Mouse (Mus musculus) frontal cortex, postnatal 10 days (tissue): ENCODE measurements around the gene Bbs9.

ENCODE experiments used
- DNase-seq, 2 experiments: peaks; one replicate each; pipeline ENCODE4 v3.0.0; 2022; ENCODE audit warnings: low spot score in 2 of 2, mixed read lengths in 1 of 2

Gene Bbs9

DNA sequence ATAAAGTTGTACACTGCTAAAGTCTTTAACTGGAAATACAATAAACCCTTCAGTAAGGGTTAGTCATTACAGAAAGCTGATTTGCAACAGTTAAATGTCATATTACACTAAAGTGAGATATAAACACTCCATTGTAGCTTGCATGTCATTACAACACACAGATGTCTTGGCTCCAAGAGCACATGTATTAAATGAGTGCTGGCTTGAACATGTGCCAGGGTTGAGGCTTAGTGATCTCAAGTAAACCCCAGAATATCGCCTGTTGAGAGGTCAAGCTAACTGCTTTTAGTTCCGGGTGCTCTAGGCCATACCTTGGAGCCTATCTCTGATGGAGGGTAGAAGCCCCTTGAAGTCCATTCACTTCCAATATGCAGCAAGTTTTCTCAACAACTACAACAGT is 273.1 kb downstream of the Bbs9 start:
- no peak for DNase-seq

- DNase-seq = no peak
These were observed 275.4 kb downstream of the Bbs9 start for GRCm38 (mm10) chr9:22750779-22751545.

- DNase-seq = no peak
These were observed 276.0 kb downstream of the Bbs9 start for GRCm38 (mm10) chr9:22751546-22751929.

DNA sequence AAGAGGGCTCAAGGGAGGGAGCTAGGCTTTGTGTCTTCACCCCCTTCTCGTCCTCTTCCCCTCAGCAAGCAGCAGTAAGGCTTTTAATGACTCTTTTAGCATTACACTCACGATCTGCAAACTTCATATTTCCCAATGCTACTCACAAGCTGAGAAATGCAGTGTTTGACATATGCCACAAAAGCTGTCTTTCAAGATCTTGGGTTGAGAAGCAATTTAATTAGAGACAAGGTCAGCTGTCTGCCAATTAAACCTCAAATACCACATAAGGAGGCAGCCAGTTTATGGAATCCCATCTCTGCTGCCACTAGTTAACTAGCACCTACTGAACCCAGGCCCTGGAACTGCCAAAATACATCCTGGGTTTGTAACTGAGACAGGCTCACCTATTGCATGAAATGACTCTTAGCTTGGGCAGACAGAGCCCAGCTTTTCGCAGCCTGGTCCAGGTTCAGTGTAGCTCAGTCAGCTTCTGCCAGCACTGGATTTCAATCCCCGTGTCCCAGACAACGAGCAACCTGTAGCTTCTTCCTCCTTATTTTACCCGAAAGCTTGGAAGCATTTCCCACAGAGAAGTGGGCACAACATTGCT is 278.7 kb downstream of the Bbs9 start:
- DNase-seq = no peak

- DNase-seq = no peak
These were observed 283.0 kb downstream of the Bbs9 start for GRCm38 (mm10) chr9:22758487-22758886.

DNA sequence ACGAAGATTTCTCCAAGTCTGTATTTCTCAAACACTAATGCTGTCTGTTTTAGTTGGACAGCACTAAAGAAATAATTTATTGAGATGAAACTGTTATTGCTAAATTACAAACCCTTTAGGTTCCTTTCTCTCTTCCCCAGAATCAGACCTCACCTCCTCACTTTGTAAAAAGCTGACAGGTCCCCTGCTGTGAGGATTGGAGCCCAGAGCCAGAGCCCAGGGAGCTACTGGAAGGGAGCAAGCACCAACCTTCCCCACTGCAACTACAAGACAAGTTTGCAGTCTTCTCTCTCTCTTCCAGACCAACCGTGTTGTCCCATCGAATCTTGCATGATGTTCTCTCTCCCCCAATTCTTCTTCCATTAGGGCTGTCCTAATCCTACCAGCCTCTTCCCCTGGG is 283.7 kb downstream of the Bbs9 start:
- no peak for DNase-seq

GRCm38 (mm10) chr9:22760376-22760775 is 284.9 kb downstream of the Bbs9 start:
- no peak for DNase-seq

- DNase-seq = no peak
These were observed 286.0 kb downstream of the Bbs9 start for GRCm38 (mm10) chr9:22761487-22761886.

GRCm38 (mm10) chr9:22765618-22766220 is 290.2 kb downstream of the Bbs9 start:
- DNase-seq = no peak

GRCm38 (mm10) chr9:22767154-22767553 is 291.6 kb downstream of the Bbs9 start:
- DNase-seq = no peak

DNA sequence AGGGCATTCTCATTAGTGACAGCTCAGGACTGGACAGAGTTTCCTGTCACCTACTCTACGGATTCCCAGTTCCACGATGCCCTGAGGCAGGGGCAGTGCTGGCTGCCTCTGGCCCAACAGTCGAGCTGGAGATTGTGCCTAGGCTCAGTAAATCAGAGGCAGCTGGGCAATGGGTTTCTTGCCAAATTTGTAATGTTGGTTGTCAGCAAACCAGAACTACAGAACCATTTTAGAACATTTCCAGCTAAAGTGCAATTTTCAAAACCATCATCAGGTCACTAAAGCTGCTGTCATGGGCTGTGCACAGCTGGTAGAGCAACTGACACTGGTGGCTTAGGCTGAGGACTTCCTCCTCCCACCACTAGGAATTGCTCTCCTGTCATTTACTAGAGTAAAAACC is 292.3 kb downstream of the Bbs9 start:
- DNase-seq = no peak

GRCm38 (mm10) chr9:22771785-22772184 is 296.3 kb downstream of the Bbs9 start:
- DNase-seq = no peak

DNA sequence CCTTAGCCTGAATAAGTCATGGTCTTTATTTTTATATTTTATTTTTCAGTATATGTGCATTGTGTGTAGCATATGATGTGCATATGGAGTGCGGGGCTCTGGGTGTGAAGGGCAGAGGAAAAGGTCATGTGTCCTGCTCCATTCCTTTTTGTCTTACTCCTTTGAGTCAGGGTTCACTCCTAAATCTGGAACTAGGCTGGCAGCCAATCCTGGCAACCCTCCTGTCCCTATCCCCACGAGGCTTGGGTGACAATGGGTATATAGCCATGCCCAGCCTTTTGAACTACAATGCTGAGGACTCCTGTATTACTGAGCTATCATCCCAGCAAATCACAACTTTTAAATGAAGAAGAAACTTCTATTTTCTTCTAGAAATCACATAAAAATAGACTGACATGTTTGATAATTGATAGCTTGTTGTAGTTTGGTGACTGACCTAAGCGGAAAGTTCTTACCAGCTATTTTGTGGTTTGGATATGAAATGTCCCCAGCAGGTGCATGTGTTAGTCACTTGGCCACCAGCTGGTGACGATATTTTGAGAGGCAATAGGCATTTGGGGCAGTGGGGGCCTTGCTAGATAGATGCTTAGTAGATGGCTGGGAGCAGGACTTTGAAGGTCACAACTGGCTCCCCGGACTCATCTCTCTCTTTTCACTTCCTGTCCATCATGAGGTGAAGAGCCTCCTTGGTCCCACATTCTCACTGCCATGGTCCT is 300.9 kb downstream of the Bbs9 start:
- no peak for DNase-seq

DNA sequence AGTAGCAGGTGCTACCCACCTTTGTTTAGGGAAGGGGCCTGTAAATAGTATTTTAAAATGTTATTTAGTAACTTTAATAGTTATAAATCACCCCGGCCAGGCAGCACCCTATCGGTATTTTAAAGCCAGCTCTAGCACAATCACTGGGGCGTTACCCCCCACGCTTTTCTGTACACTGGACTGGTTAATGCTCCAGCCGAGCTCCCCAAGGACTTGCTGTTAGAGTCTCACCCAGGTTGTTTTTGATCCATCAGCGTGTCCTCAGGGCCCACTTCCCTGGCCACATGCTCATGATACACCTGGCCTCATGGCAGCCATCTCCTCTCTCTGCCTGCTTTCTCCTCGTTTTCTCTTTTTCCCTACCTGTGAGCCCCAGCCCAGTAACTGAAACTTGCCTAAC is 301.9 kb downstream of the Bbs9 start:
- no peak for DNase-seq

DNA sequence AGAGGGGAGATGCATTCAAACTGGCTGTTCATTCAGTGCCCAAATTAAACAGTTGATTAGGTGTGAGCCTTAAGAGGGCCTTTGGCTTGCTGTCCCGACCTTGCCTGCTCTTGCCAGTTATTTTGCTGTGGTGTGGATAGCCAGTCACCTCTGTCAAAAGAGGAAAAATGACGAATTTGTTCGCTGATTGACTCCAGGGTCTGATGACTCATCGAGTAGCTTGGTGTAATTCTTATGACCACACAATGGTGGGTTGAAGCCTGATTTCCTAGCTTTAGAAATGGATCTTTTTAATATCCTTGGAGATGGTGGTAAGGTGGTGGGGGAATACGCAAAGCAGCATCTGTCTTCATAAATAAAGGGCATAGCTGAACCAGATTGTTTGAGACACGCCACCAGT is 304.1 kb downstream of the Bbs9 start:
- no peak for DNase-seq

DNA sequence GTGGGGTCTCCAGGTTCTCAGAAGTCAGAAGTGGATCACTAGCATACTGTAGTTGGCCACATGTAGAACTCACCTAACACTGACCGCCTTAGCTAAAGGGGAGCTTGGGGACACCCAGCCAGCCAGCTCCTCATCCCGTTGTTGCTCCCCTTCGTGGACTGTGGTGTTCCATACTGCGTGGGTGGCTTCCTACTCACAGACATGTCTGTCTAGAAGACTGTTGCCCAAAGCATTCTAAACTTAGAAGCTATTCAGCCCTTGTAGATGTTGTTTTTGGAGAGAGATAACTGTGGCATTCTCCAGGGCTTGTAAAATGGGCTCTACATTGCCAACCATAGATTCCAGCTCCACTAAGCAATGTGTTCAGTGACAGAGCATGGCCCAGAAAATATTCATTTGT is 310.5 kb downstream of the Bbs9 start:
- no peak for DNase-seq

GRCm38 (mm10) chr9:22788423-22788822 is 312.9 kb downstream of the Bbs9 start:
- DNase-seq = no peak

DNA sequence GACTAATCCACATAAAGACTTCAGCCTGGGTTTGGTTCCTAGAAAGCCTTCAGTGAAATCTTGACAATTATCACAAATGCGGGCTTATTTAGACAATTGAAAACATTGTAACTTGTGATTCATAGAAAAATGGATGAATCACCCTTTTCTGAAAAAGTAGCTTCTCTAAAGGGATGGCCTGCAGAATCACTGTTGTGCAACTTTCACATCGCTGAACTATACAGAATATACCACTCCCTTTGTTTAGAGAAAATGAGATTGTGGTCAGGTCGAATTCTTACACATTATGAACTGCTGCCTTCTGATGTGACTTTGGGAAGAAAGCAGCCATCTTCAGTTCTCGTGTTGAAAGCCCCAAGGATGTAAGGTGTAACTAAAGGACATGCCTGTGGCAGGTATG is 313.3 kb downstream of the Bbs9 start:
- no peak for DNase-seq

DNA sequence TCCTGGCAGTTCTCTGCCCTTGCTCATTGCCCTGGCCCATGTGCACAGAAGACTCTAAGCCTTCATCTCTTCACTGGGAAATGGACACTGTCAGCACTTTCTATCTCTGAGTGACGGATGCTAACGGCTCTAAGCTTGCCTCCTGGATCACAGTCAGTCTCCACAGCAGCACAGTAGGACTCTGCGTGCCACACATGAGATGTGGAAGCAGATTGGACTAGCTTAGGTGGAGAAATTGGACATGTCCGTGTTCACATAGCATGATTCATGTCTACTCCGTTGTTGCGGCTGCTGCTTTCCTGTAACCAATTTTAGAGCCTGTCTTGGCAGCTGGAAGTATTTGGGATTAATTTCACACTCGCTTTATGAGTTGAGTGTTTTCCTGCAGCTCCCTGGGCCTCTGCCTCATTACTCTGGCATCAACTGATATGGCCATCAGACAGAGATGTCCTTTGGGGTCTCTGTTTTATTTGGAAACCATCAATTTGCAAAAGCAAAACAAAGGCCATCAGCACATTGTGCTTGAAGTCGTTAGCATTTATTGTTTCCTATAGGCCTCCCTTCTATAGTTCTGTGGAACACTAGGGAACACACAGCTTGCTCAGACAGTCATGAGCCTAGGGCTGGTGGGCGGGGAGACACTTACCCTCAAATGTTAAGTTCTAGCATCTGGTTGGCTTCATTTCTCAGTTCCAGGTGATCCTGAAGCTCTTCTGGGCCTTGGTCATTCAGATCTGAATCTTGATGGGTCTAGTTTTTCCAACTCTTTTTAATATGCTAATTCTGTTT is 314.1 kb downstream of the Bbs9 start:
- DNase-seq = no peak

DNA sequence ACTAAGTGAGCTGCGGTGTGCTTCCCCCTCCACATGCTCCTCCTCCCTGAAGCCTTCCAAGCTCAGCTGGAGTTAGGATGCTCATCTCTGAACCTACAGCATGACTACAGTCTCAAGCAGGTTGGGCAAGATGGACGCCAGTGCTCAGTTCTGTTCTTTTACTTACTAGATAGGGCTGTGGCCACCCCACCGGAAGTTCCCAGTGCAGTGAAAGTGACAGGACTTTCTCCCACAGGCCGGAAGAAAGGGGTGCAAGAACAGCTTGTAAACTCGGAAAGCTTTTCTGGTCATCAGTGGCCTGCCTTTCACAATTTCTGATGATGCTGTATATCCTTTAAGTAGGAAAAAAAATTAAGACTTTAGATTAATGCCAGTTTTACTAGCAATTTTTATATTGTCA is 315.7 kb downstream of the Bbs9 start:
- DNase-seq = no peak

DNA sequence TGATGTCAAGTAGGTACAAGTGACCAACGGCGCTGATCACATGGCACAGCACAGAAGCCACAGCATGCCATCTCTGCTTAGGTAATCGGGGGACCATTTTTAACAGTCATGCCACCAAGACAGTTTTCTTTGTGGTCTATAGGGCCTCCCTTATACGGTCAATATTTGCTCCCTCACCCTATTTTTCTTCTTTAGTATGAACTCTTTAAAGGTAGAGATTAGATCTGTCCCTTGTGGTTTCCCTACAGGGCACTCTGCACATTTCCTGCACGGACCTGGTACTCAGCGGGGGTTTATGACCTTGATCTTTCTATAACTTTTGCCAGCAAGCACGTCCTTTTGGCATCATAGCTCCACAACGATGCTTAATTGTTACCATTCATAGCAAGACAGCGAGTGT is 316.2 kb downstream of the Bbs9 start:
- no peak for DNase-seq

GRCm38 (mm10) chr9:22793698-22794097 is 318.2 kb downstream of the Bbs9 start:
- DNase-seq = no peak
